Mouse (Mus musculus): ENCODE results near the gene Serpinb13.
"Not testable (repeated sequence)": the region's sequence is repeated elsewhere in the genome, so short reads cannot be mapped to it uniquely, and the experiment has no call there.

Gene Serpinb13

GRCm38 (mm10) chr1:106980684-106981083 lies at the start of gene Serpinb13:
Gene Serpinb13 (plus strand): TSS chr1:106980984.
- DNase-seq (ENCODE audit: low read depth, low spot score) = no peak

- no peak for DNase-seq (ENCODE audit: low read depth, low spot score)
Measured at GRCm38 (mm10) chr1:106931954-106932353, 48.8 kb upstream of the Serpinb13 start.

DNA sequence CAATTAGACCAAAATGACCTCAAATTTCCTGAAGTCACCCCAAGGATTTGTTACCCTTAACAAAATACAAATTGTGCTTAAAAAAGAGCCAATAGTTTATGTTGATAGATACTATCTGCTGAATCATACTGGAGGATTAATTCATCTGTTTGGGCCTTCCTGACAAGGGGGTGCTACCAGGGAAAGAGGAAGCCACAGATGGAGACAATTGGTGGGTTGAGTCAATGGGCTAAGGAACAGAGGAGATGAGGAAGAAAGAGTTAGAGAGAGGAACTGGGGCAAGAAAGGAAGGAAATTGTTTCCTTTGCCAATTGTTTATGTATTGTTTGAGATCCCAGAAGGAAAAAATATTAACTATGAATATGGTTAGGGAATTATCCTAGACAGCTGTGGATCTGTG lies 47.1 kb upstream of the Serpinb13 start:
- DNase-seq (ENCODE audit: low read depth, low spot score) = no peak

DNA sequence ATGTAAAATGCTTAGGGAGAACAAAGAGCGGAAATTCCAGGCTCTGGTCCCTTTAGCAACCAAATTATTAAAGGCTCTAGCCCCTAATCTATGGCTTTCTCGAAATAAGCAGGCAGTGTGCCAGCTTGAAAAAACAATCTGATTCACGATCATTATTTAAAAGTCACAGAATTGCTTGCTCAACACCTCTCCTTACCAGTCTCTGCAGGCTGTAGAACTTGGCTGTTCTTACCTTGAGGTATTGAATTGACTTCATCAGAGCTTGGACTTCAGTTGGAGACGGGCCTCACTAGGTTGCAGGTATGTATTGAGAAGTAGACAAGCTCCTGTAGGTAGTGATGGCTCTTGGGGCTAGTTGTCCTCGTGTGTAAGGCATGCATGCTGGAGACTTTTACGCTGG lies 46.5 kb upstream of the Serpinb13 start, which contains the start of gene Serpinb12:
Serpinb12 (plus strand) TSS at position 185 of the 400 bp plus-strand sequence.
- no peak for DNase-seq (ENCODE audit: low read depth, low spot score)

DNA sequence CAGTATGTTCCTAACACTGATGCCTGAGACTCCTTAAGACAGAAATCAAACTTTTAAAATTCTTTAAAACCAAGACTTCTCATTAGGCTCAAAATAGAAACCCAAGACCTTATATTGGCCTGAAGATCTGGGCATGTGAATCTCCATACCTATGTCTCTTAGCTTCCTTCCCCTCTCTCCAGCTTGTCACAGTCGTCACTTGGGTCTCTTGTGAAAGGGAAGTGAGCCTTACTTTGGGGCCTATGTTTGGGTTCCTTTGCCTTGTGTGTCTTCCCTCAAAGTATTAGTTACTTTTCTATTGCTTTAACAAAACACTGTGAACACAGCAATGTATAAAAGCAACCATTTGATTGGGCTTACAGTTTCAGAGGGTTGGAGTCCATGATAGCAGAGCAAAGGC lies 33.6 kb upstream of the Serpinb13 start:
- no peak for DNase-seq (ENCODE audit: low read depth, low spot score)

DNA sequence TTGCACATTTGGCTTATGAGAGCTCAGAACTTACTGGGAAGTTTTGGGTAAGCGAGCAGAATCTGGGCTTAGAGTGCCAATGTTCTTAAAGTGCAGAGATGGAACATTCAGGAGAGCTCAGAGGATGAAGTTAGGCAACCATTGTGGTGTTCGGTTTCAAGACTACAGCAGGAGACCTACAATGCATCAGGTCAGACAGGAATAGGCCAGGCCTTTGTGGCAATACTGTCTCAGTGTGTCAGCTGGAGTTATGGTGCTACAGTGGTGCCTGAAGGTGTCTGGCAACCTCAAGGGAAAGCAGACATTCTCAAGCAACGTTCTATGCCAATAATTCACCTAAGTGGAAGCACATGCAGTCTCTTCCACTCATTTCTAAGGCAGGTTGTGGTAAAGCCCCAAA lies 20.8 kb upstream of the Serpinb13 start:
- no peak for DNase-seq (ENCODE audit: low read depth, low spot score)

- peak; percentile 41 for DNase-seq (ENCODE audit: low read depth, low spot score)
Measured at GRCm38 (mm10) chr1:106961023-106961422, 19.8 kb upstream of the Serpinb13 start.

GRCm38 (mm10) chr1:106983092-106983491 lies 2.3 kb downstream of the Serpinb13 start:
- DNase-seq (ENCODE audit: low read depth, low spot score) = no peak

DNA sequence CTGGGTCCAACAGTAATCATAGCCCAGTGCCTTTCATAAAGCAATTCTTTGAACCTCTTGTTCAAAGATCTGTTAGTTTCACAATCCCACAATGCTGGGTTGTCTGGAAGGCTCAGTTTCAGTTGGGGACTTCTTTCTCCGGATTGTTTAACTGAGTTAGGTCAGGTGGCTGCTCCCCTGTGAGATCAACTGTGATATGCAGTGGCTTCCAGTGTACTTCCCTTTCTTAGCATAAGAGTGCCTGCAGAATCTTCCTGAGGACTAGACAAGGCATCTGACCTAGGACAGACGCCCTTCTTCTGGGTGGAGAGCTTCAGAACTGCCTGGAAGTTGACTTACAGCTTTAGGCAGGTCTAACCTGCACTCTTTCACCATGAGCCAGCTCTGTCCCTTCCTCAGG lies 3.1 kb downstream of the Serpinb13 start:
- DNase-seq (ENCODE audit: low read depth, low spot score) = no peak

DNA sequence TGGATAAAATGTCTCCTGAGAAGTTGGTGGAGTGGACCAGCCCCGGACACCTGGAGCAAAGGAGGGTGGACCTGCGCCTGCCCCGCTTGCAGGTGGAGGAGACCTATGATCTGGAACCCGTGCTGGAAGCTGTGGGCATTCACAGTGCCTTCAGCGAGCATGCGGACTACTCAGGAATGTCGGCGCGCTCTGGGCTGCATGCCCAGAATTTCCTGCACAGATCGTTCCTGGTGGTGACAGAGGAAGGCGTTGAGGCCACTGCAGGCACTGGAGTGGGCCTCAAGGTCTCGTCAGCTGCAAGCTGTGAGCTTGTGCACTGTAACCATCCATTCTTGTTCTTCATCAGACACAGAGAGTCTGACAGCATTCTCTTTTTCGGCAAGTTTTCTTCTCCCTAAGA lies 19.6 kb downstream of the Serpinb13 start:
- DNase-seq (ENCODE audit: low read depth, low spot score) = no peak

- DNase-seq (ENCODE audit: low read depth, low spot score) = no peak
Measured at GRCm38 (mm10) chr1:107001754-107002153, 21.0 kb downstream of the Serpinb13 start.

- DNase-seq (ENCODE audit: low read depth, low spot score) = no peak
Measured at GRCm38 (mm10) chr1:107006316-107006715, 25.5 kb downstream of the Serpinb13 start.

DNA sequence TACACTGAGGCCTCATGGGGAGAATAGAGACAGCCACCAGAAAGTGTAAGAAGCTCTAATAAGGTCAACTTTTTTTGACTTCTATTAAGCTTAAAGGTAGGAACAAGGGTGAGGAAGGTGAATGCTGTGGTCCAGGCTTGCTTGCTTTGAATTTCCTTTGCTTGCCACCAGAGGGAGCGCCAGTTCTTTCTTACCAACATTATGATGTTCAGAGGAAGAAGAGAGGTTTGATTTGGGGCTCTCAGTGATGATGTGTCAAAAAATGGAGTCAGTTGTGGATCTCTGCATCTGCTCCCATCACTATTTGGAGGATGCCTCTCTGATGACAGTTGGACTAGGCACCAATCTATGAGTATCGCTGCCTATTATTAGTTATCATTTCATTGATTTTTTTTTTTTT lies 33.7 kb downstream of the Serpinb13 start:
- DNase-seq (ENCODE audit: low read depth, low spot score) = peak; percentile 60

- DNase-seq (ENCODE audit: low read depth, low spot score) = no peak
Measured at GRCm38 (mm10) chr1:107015210-107015609, 34.4 kb downstream of the Serpinb13 start.

- no peak for DNase-seq (ENCODE audit: low read depth, low spot score)
Measured at GRCm38 (mm10) chr1:107025886-107026285, 45.1 kb downstream of the Serpinb13 start.

DNA sequence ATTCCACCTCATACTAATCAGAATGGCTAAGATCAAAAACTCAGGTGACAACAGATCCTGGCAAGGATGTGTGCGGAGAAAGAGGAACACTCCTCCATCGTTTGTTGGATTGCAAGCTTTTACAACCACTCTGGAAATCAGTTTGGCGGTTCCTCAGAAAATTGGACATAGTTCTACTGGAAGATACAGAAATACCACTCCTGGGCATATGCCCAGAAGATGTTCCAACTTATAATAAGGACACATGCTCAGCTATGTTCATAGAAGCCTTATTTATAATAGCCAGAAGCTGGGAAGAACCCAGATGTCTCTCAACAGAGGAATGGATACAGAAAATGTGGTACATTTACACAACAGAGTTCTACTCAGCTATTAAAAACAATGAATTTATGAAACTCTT lies 53.5 kb downstream of the Serpinb13 start:
- DNase-seq (ENCODE audit: low read depth, low spot score) = not testable (repeated sequence)

All from ZHBTc4 (cell line).